Mouse (Mus musculus): Measurements from ENCODE around the gene Vmn1r163.
"Not testable (repeated sequence)": the region's sequence is repeated elsewhere in the genome, so short reads cannot be mapped to it uniquely, and the experiment has no call there.

DNA sequence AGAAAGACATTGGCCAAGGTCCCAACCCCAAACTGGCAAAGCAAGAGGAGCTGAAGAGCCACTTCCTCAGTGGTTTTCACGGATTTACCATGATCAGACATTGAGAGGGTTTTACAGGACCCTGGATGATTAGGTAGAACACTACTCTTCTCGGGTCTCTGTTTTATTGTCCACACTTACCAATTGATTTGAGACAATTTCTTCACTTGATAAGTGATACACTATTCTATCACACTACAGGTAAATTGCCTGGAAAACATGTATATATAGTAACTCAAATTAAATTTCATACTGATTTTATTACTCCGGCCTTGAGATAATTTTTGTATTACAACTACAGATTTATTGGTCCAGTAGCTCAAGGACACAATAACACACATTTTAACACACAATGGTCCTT lies 35.5 kb upstream of the Vmn1r163 start, which contains the start of gene Gm4216:
- not testable (repeated sequence) for TF ChIP-seq CTCF, EP300 (IDR thresholded peaks at IDR 0.05; ENCODE audit: low read depth)
